Mouse (Mus musculus) E14TG2a.4 (cell line): ENCODE measurements at regions not wholly inside any gene's neighbourhood (a gene's known extent, or its start where the extent isn't known, plus 50 kb on each side); places are given as distances from the start of the nearest gene placed in this dataset.

Source experiments
- CTCF ChIP-seq: conservative IDR thresholded peaks from 2 replicates; pipeline ENCODE4 v1.5.1; 2014; ENCODE audit warnings: low read length
- NANOG ChIP-seq: IDR thresholded peaks from 2 replicates; pipeline ENCODE4 v1.6.1; 2014; ENCODE audit warnings: borderline replicate concordance, low read length, mixed read lengths
- POU5F1 ChIP-seq: IDR thresholded peaks from 2 replicates; pipeline ENCODE4 v1.6.1; 2014; ENCODE audit warnings: low read length, borderline replicate concordance

- no peak for TF ChIP-seq CTCF
- no peak for TF ChIP-seq NANOG
- TF ChIP-seq POU5F1 = no peak
Measured at GRCm38 (mm10) chr14:104639300-104639699, 116.9 kb upstream of the Rnf219 start.
